Mouse (Mus musculus): ENCODE measurements at regions not wholly inside any gene's neighbourhood (a gene's known extent, or its start where the extent isn't known, plus 50 kb on each side); places are given as distances from the start of the nearest gene placed in this dataset.

DNA sequence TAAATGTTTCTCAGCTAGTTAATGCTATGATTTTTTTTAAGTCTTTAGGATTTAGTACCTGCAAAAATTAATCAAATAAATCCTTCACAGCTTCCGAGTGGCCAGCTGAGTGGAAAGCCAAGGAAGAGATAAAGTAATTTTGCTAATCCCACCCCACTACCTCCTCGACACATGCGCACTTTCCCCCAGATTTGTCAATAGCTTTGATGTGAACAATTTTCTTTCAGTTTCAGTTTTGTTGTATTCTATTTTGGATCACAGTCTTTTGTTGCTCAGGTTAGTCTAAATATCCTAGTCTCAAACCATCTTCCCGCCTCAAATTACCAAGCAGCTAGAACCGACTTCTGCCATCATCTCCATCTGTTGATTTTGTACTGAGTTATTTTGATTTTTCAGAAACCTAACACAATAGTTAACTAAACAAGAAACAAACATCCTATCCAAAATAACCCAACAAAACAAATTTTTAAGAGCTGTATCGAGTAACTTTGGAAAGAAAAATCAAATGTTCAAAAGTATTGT lies 141.4 kb upstream of the Tbx18 start:
- no peak for TF ChIP-seq POLR2A (IDR thresholded peaks at IDR 0.05; ENCODE audit: borderline replicate concordance, control insufficient read depth, low read depth, low read length)
- no peak for TF ChIP-seq CTCF (IDR thresholded peaks at IDR 0.05; ENCODE audit: control insufficient read depth, insufficient read depth, low read length)
